Mouse (Mus musculus): ENCODE measurements around the gene Cdipt.

Gene Cdipt

GRCm38 (mm10) chr7:126967361-126967760 lies 8.4 kb upstream of the Cdipt start:
- intact Hi-C loops (cut with DNase I): no loop called here

- intact Hi-C loops (cut with DNase I): loop anchor here (5.0 kb wide), 1 partner anchor 37 kb away; the partner anchor contains the start of gene Mvp
These were observed 221 bp upstream of the Cdipt start for GRCm38 (mm10) chr7:126975493-126975892.

- intact Hi-C loops (cut with DNase I): loop anchor here (5.0 kb wide), 1 partner anchor 36 kb away; the partner anchor contains the start of gene Mvp
These were observed 494 bp downstream of the Cdipt start, which contains the start of gene Cdiptos for GRCm38 (mm10) chr7:126975950-126976866. Gene Cdiptos (minus strand): TSS chr7:126976098.

GRCm38 (mm10) chr7:126976878-126977459 lies 1.3 kb downstream of the Cdipt start:
- intact Hi-C loops (cut with DNase I): loop anchor here (5.0 kb wide), 1 partner anchor 35 kb away; the partner anchor contains the start of gene Mvp

- intact Hi-C loops (cut with DNase I): loop anchor here (5.0 kb wide), 1 partner anchor 33 kb away; the partner anchor contains the start of gene Mvp
These were observed 3.1 kb downstream of the Cdipt start for GRCm38 (mm10) chr7:126978841-126979240.

GRCm38 (mm10) chr7:126981601-126982000 lies 5.9 kb downstream of the Cdipt start:
- intact Hi-C loops (cut with DNase I): no loop called here

GRCm38 (mm10) chr7:126982054-126982453 lies 6.3 kb downstream of the Cdipt start:
- intact Hi-C loops (cut with DNase I): no loop called here

GRCm38 (mm10) chr7:126983113-126983512 lies 7.4 kb downstream of the Cdipt start:
- intact Hi-C loops (cut with DNase I): no loop called here

GRCm38 (mm10) chr7:126984667-126985444 lies 9.1 kb downstream of the Cdipt start:
- intact Hi-C loops (cut with DNase I): no loop called here

- intact Hi-C loops (cut with DNase I): no loop called here
These were observed 10.6 kb downstream of the Cdipt start for GRCm38 (mm10) chr7:126986319-126986718.

- intact Hi-C loops (cut with DNase I): no loop called here
These were observed 13.1 kb downstream of the Cdipt start for GRCm38 (mm10) chr7:126988816-126989215.

GRCm38 (mm10) chr7:126996449-126996848 lies 20.7 kb downstream of the Cdipt start:
- intact Hi-C loops (cut with DNase I): no loop called here

GRCm38 (mm10) chr7:126999568-126999967 lies 23.9 kb downstream of the Cdipt start:
- intact Hi-C loops (cut with DNase I): no loop called here

- intact Hi-C loops (cut with DNase I): no loop called here
These were observed 27.9 kb downstream of the Cdipt start for GRCm38 (mm10) chr7:127003620-127004019.

GRCm38 (mm10) chr7:127004122-127004875 lies 28.6 kb downstream of the Cdipt start:
- intact Hi-C loops (cut with DNase I): no loop called here

GRCm38 (mm10) chr7:127007313-127008024 lies 31.8 kb downstream of the Cdipt start:
- intact Hi-C loops (cut with DNase I): no loop called here

GRCm38 (mm10) chr7:127008239-127009019 lies 32.7 kb downstream of the Cdipt start:
- intact Hi-C loops (cut with DNase I): no loop called here

- intact Hi-C loops (cut with DNase I): loop anchor here (5.0 kb wide), 1 partner anchor 32 kb away; the partner anchor contains the start of genes Cdipt and Cdiptos
These were observed 33.8 kb downstream of the Cdipt start for GRCm38 (mm10) chr7:127009307-127010085.
